Mouse (Mus musculus) layer of hippocampus, postnatal 10 days (tissue): ENCODE data around the gene Slc46a1. TPM values are rescaled to one million over a fixed set of nuclear protein-coding genes. Genes with fewer than 3 reads are reported as not detected.

Experiments
- DNase-seq, 2 experiments: peaks; one replicate each; pipeline ENCODE4 v3.0.0; 2021; ENCODE audit warnings: low spot score in 2 of 2
- total RNA-seq, 2 experiments: library from RNA; stranded (reverse); gene quantifications; 2 replicates each; pipeline ENCODE4 v1.2.3; 2021

Slc46a1 gene
- total RNA-seq, 2 experiments from 2014 or later = 10.7 to 13.0 TPM

- no peak for DNase-seq
These were observed 11.2 kb upstream of the Slc46a1 start for GRCm38 (mm10) chr11:78454276-78454675.

- peak; percentile 34 to 47 for DNase-seq
These were observed 10.2 kb upstream of the Slc46a1 start for GRCm38 (mm10) chr11:78455308-78455707.

- DNase-seq = no peak
These were observed 6.8 kb upstream of the Slc46a1 start for GRCm38 (mm10) chr11:78458740-78459139.

GRCm38 (mm10) chr11:78461894-78462293 is 3.6 kb upstream of the Slc46a1 start:
- no peak for DNase-seq

- no peak for DNase-seq
These were observed 2.8 kb upstream of the Slc46a1 start for GRCm38 (mm10) chr11:78462669-78463068.

GRCm38 (mm10) chr11:78463286-78464036 is 2.0 kb upstream of the Slc46a1 start:
- no peak for DNase-seq

DNA sequence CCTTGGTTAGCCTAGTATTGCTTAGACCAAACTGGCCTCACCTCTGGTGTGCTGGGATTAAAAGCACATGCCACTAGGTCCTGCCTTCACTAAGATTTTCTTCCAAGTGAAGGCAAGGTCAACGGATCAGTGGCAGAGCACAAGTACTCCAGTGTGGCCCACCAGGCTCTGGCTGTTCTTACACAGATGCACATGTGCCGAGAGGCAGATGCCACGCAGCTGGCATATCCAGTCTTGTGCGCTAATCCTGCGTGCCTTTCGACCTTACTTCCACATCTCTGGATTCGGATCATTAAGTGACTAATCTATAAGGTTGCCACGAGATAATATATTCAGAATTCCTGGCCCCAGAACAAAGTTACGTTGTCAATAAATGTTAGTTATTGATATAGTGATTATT is 381 bp upstream of the Slc46a1 start:
- DNase-seq = no peak

GRCm38 (mm10) chr11:78466242-78466912 is 880 bp downstream of the Slc46a1 start:
- peak in 1 of 2 experiments; percentile 22 for DNase-seq

GRCm38 (mm10) chr11:78467515-78467914 is 2.0 kb downstream of the Slc46a1 start:
- DNase-seq = no peak

DNA sequence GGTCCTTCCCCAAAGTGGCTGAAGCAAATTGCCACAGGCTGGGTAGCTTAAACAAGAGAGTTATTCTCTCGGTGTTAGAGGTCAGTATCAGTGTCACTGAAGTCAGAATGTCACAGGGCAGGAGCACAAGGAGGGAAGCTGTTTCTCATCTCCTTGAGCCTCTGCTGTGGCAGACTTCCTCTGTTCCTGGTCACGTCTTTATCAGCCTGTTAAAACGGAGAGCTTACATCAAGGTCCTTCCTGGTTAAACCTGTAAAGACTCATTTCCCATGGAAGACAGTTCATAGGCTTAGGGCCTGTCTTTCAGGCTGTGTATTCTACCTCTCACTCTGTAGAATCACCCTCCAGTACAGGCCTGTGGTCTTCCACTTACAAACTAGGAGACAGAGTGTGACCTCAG is 2.4 kb downstream of the Slc46a1 start:
- no peak for DNase-seq

DNA sequence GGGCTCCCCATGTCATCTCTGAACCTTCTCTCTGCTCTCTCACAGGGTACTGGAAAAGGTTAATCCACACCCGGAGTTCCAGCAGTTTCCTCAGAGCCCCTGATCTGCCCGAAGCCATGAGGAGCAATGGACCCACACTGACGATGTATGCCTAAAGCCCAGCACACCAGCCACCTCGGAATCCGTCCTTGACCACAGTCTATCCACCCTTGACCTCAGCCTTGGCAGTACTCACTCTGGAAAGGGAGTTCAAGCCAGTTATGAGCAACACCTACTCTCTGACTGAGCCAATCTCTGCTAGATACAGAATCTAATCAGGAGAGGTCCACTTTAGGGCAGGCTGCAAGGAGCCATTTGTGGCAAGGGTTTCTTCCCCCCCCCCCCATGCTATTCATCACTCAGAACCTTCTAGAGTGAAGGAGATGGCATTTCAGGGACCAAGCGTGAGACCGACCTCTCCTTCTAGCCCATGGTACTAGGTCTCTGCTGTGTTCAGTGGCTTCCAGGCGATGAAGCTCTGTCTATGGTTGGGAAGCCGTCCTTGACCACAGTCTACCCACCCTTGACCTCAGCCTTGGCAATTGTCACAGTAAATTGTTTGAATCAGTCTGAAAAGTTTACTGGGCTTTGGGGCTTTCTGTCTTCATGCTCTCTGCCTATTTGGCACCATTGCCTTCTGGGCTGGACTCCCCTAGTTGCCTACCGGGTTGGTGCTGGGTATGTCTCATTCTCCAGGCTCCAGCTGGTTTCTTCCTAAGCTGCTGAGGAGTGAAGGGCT is 6.0 kb downstream of the Slc46a1 start:
- no peak for DNase-seq

- no peak for DNase-seq
These were observed 9.8 kb downstream of the Slc46a1 start for GRCm38 (mm10) chr11:78475289-78475688.

GRCm38 (mm10) chr11:78483639-78484038 is 18.1 kb downstream of the Slc46a1 start:
- no peak for DNase-seq

GRCm38 (mm10) chr11:78488168-78488567 is 22.7 kb downstream of the Slc46a1 start:
- peak; percentile 91 to 93 for DNase-seq

DNA sequence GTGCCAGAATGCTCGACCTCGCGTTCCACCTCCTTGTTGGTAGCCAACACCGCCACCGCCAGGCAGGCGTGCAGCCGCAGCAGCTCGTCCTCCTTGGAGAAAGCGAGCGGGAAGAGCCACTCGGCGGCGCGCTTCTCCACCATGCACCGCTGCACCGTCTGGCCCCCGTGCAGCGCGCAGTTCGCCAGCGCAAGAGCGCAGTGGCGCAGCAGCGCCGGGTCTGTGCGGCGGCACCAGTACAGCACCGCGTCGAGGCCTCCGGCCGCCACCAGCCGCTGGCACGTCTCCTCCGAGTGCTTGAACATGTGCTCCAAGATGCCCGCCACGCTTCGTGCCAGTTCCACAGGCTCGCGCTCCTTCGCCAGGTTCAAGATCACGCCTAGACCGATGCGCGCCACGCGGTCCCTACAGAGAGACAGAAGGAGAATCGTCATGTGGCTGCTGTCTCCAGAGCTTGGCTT is 25.3 kb downstream of the Slc46a1 start:
- DNase-seq = peak; percentile 55 to 65

- DNase-seq = no peak
These were observed 30.4 kb downstream of the Slc46a1 start for GRCm38 (mm10) chr11:78495904-78496303.

DNA sequence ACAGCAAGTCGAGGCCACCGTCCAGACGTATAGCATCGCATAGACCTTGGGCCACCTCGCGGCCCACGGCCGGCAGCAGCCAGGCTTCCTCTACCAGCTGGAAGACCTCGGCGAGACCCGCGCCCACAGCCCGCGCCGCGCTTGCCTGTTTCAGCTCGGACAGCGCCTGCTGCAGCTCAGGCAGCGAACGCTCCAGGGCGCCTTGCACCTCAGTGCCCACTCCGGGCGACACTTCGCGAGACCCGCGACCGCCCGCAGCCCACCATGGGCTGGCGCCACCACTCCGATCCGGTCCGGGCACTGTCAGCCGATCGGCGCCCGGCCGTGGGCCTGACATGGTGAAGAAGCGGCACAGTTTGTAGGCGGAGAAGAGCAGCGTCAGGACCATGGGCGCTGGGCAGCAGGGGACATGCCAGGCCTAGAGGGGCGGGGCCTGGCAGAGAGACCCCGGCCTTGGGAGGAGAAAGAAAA is 31.6 kb downstream of the Slc46a1 start:
- peak; percentile 58 to 69 for DNase-seq

DNA sequence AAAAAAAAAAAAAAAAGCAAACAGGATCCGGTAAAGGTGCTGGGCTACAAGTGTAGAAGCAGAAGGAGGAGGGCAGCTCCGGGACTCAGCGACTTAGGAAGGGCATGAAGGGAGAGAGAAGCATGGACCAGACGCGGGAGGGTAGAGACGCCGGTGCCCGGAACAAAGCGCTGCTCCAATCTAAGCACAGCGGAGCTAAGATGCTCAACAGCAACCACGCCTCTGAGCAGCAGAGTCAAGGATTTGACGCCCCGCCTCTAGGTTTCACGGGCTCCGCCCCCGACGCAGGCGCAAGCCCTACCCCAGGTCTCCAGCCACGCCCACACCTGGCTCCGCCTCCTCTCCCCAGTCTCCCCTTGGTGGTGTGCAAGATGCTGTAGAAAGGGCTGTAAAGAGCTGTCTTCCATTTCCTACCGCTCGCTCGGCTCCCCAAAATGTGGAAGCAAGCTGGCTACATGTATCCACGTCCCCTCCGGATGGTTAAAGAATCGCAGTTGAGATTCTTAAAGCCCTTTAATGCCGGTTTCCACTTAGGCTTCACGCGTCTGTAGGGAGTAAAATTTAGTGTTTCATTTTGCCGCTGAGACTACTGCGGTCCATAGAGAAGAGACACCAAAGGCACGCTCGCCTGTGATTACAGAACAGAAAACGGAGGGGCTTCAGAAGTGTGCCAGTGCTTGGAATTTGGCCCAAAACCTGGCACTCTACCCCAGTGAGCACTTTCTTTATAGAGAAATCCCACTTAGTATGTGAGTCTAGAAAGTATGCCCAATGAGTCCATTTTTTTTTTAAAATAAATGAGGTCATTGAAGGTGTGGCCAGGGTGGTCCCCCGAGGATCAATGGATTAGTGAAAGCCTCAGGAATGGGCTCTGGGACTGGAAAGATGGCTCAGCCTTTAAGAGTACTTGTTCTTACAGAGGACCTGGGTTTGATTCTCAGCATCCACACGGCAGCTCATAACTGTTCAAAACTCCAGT is 32.3 kb downstream of the Slc46a1 start, which contains the start of gene Sarm1:
Gene Sarm1, minus strand, starts transcription at position 211 of the 979 bp plus-strand sequence.
- DNase-seq = peak; percentile 95 to 96

GRCm38 (mm10) chr11:78499004-78499403 is 33.5 kb downstream of the Slc46a1 start, which contains the start of gene Vtn:
Gene Vtn (plus strand): TSS chr11:78499091.
- DNase-seq = no peak

DNA sequence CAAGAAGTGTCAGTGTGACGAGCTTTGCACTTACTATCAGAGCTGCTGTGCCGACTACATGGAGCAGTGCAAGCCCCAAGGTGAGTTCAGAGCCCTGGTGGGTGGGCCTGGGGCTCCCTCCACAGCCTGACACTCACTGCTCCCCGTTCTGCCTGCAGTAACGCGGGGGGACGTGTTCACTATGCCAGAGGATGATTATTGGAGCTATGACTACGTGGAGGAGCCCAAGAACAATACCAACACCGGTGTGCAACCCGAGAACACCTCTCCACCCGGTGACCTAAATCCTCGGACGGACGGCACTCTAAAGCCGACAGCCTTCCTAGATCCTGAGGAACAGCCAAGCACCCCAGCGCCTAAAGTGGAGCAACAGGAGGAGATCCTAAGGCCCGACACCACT is 34.0 kb downstream of the Slc46a1 start:
- DNase-seq = no peak
